Mouse (Mus musculus) lung, adult 2 months (tissue): ENCODE results near the gene Tcf20. TPM values are rescaled to one million over a fixed set of nuclear protein-coding genes. Genes with fewer than 3 reads are reported as not detected.
"Not testable (repeated sequence)": the region's sequence is repeated elsewhere in the genome, so short reads cannot be mapped to it uniquely, and the experiment has no call there.

Experiments used
- DNase-seq: peaks from one replicate; pipeline ENCODE4 v3.0.0; 2022
- H3K4me1 ChIP-seq: fragments of 200-500 bp; 2 replicates; pipeline ENCODE4 v1.6.1; 2011; ENCODE audit warnings: low read length; ENCODE audit not compliant: control insufficient read depth, insufficient read depth
- H3K4me3 ChIP-seq: fragments of 200-500 bp; replicated peaks from 2 replicates; pipeline ENCODE3; 2011; ENCODE audit warnings: low read depth, mild to moderate bottlenecking, control low read depth, low read length; ENCODE audit errors: extremely low read depth
- CTCF ChIP-seq: fragments of 200-500 bp; IDR thresholded peaks from 2 replicates; pipeline ENCODE4 v1.5.1; 2011; ENCODE audit warnings: mild to moderate bottlenecking, low read length, control low read depth; ENCODE audit not compliant: insufficient read depth
- POLR2A ChIP-seq: fragments of 200-500 bp; IDR thresholded peaks from 2 replicates; pipeline ENCODE4 v1.6.1; 2011; ENCODE audit warnings: low read depth, mild to moderate bottlenecking, control low read depth, low read length, borderline replicate concordance; ENCODE audit errors: extremely low read depth
- WGBS: fragments of 180-500 bp; shearing (Covaris S2); methylation state at CpG from one replicate; pipeline ENCODE4 v1.1.7; 2018; 5-methylcytosine and 5-hydroxymethylcytosine counted together
- polyA plus RNA-seq: library from polyadenylated mRNA; depleted of rRNA; stranded (reverse); fragments of >200 nt; gene quantifications from 2 replicates; pipeline ENCODE4 v1.2.3, GENCODE M21; 2012; rRNA removed

Tcf20 gene
- polyA plus RNA-seq, 1 experiment = 16.8 TPM

- WGBS = 92% methylated on average over 11 of the region's 11 CpGs
- no peak for DNase-seq
- no peaks in the 10 kb centered on the region for H3K4me1 ChIP-seq
- H3K4me3 ChIP-seq = no peak overlapping the region
- TF ChIP-seq CTCF (no peak), POLR2A (no peak)
These were observed 195.1 kb downstream of the Tcf20 start for GRCm38 (mm10) chr15:82792566-82792965.

GRCm38 (mm10) chr15:82784581-82784980 lies 203.1 kb downstream of the Tcf20 start:
- TF ChIP-seq CTCF (no peak), POLR2A (no peak)
- H3K4me3 ChIP-seq = no peak overlapping the region
- 70% methylated on average over 1 of the region's 1 CpGs for WGBS
- DNase-seq = no peak
- H3K4me1 ChIP-seq = no peaks in the 10 kb centered on the region

GRCm38 (mm10) chr15:82783800-82784199 lies 203.9 kb downstream of the Tcf20 start:
- Histone ChIP-seq H3K4me1 (no peaks in the 10 kb centered on the region), H3K4me3 (no peak overlapping the region)
- TF ChIP-seq POLR2A (no peak), CTCF (no peak)
- 67% methylated on average over 1 of the region's 1 CpGs for WGBS
- no peak for DNase-seq

- WGBS = 85% methylated on average over 5 of the region's 5 CpGs
- not testable (repeated sequence) for H3K4me3 ChIP-seq, DNase-seq, H3K4me1 ChIP-seq
These were observed 209.8 kb downstream of the Tcf20 start for GRCm38 (mm10) chr15:82777856-82778255.

- WGBS = 89% methylated on average over 2 of the region's 2 CpGs
- Histone ChIP-seq H3K4me1 (no peaks in the 10 kb centered on the region), H3K4me3 (no peak overlapping the region)
- no peak for TF ChIP-seq CTCF
- TF ChIP-seq POLR2A = no peak
- no peak for DNase-seq
These were observed 221.7 kb downstream of the Tcf20 start for GRCm38 (mm10) chr15:82765943-82766342.

- no peaks in the 10 kb centered on the region for H3K4me1 ChIP-seq
- DNase-seq = no peak
- no peak overlapping the region for H3K4me3 ChIP-seq
- 70% methylated on average over 6 of the region's 6 CpGs for WGBS
- TF ChIP-seq CTCF (no peak), POLR2A (no peak)
These were observed 222.8 kb downstream of the Tcf20 start for GRCm38 (mm10) chr15:82764881-82765280.

- H3K4me1 ChIP-seq = no peaks in the 10 kb centered on the region
- no peak within 1 kb of the TSS for H3K4me3 ChIP-seq
- TF ChIP-seq POLR2A (no peak), CTCF (no peak)
- no peak for DNase-seq
- WGBS = 90% methylated on average over 9 of the region's 9 CpGs
These were observed 223.8 kb downstream of the Tcf20 start, which contains the start of gene Cyp2d40 for GRCm38 (mm10) chr15:82763631-82764420. TSS of gene Cyp2d40 (minus strand) at chr15:82764183.

Other genes with a start within 250 kb of the Tcf20 start
- 0.09 TPM in 1 of 2 replicates, not detected in the other for gene Cyp2d40, start 223.7 kb downstream of the Tcf20 start, polyA plus RNA-seq
- gene Cyp2d26, start 193.6 kb downstream of the Tcf20 start, polyA plus RNA-seq = 0.52 and 0.69 TPM in 2 replicates
- 13.7 and 19.3 TPM in 2 replicates for gene Nfam1, start 45.4 kb upstream of the Tcf20 start, polyA plus RNA-seq
- 38.6 and 43.5 TPM in 2 replicates for gene Serhl, start 101.6 kb upstream of the Tcf20 start, polyA plus RNA-seq
- gene Rrp7a, start 134.9 kb upstream of the Tcf20 start, polyA plus RNA-seq = 82.1 and 85.3 TPM in 2 replicates
- 46.5 and 55.8 TPM in 2 replicates for gene Poldip3, start 161.5 kb upstream of the Tcf20 start, polyA plus RNA-seq
- 438 and 440 TPM in 2 replicates for gene Cyb5r3, start 184.7 kb upstream of the Tcf20 start, polyA plus RNA-seq